Mouse (Mus musculus): ENCODE results near the gene Phf2. TPM values are rescaled to one million over a fixed set of nuclear protein-coding genes. Genes with fewer than 3 reads are reported as not detected.
A peak's percentile ranks its signal among the peaks of the same experiment; 100 is the strongest.

Gene Phf2
- polyA plus RNA-seq, 1 experiment: 3.1 TPM

- Histone ChIP-seq H3K27me3 (ENCODE audit: control insufficient read depth) (no peaks in the 10 kb centered on the region), H3K4me1 (ENCODE audit: control insufficient read depth) (peaks cover 39% of the 10 kb centered on the region), H3K4me3 (replicated peaks) (no peak overlapping the region), H3K9me3 (ENCODE audit: control insufficient read depth, low read length) (no peaks in the 10 kb centered on the region), H3K36me3 (ENCODE audit: control insufficient read depth) (peaks cover 7% of the 10 kb centered on the region)
- TF ChIP-seq TAL1 (IDR thresholded peaks at IDR 0.05; ENCODE audit: low read length) (no peak), GATA1 (IDR thresholded peaks at IDR 0.05; ENCODE audit: low read length) (no peak)
These were observed 19.2 kb downstream of the Phf2 start for GRCm38 (mm10) chr13:48851719-48852118.

DNA sequence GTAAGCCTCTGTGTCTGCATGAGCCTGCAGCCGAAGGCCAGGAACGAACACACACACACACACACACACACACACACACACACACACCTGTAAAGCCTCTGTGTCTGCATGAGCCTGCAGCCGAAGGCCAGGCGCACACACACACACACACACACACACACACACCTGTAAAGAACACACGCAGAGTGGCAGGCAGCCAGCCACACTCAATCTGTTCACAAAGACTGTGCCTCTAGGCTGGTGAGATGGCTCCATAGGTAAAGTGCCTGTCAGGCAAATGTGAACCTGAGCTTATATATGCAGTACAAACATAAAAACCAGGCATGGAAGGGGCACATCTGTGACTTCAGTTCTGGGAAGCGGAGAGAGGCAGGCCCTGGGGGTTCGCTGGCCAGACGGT lies 20.1 kb downstream of the Phf2 start:
- Histone ChIP-seq H3K9me3 (ENCODE audit: control insufficient read depth, low read length) (no peaks in the 10 kb centered on the region), H3K4me1 (ENCODE audit: control insufficient read depth) (peaks cover 45% of the 10 kb centered on the region), H3K4me3 (replicated peaks) (no peak overlapping the region), H3K27me3 (ENCODE audit: control insufficient read depth) (no peaks in the 10 kb centered on the region), H3K36me3 (ENCODE audit: control insufficient read depth) (peaks cover 2% of the 10 kb centered on the region)
- TF ChIP-seq GATA1 (IDR thresholded peaks at IDR 0.05; ENCODE audit: low read length): no peak

DNA sequence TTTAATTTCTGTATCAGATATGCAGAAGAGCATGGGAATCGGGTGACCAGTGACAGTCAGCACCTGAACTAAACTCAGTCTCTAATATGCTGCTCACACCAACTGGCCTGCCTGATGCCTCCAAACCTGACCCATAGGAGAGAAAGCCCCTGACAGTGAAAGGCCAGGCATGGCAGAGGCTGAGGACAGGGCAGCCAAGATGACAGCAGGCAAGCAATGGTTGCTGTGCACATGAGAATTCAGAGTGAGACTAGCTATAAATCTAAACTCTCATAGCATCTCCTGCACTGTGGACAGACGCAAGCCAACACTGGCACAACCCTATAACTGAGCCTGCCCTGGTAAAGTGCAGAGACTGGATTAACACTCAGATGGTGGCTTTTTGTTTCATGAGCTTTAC lies 20.6 kb downstream of the Phf2 start:
- Histone ChIP-seq H3K4me3 (replicated peaks) (no peak overlapping the region), H3K27me3 (ENCODE audit: control insufficient read depth) (no peaks in the 10 kb centered on the region), H3K9me3 (ENCODE audit: control insufficient read depth, low read length) (no peaks in the 10 kb centered on the region), H3K4me1 (ENCODE audit: control insufficient read depth) (peaks cover 47% of the 10 kb centered on the region), H3K36me3 (ENCODE audit: control insufficient read depth) (peaks cover 2% of the 10 kb centered on the region)
- TF ChIP-seq TAL1 (IDR thresholded peaks at IDR 0.05; ENCODE audit: low read length) (no peak), GATA1 (IDR thresholded peaks at IDR 0.05; ENCODE audit: low read length) (no peak)

GRCm38 (mm10) chr13:48849155-48849554 lies 21.8 kb downstream of the Phf2 start:
- no peaks in the 10 kb centered on the region for H3K27me3 ChIP-seq (ENCODE audit: control insufficient read depth)
- H3K36me3 ChIP-seq (ENCODE audit: control insufficient read depth): peaks cover 2% of the 10 kb centered on the region
- no peaks in the 10 kb centered on the region for H3K9me3 ChIP-seq (ENCODE audit: control insufficient read depth, low read length)
- H3K4me3 ChIP-seq (replicated peaks): no peak overlapping the region
- TF ChIP-seq TAL1 (IDR thresholded peaks at IDR 0.05; ENCODE audit: low read length) (no peak), GATA1 (IDR thresholded peaks at IDR 0.05; ENCODE audit: low read length) (no peak)
- H3K4me1 ChIP-seq (ENCODE audit: control insufficient read depth): peaks cover 48% of the 10 kb centered on the region

- Histone ChIP-seq H3K27me3 (ENCODE audit: control insufficient read depth) (no peaks in the 10 kb centered on the region), H3K9me3 (ENCODE audit: control insufficient read depth, low read length) (no peaks in the 10 kb centered on the region), H3K36me3 (ENCODE audit: control insufficient read depth) (peaks cover 6% of the 10 kb centered on the region; the same call in 1 of the 2 replicates), H3K4me3 (replicated peaks) (no peak overlapping the region), H3K4me1 (ENCODE audit: control insufficient read depth) (peaks cover 41% of the 10 kb centered on the region)
- TF ChIP-seq TAL1 (IDR thresholded peaks at IDR 0.05; ENCODE audit: low read length): no peak
- TF ChIP-seq GATA1 (IDR thresholded peaks at IDR 0.05; ENCODE audit: low read length): peak; percentile 47; the same call in 1 of the 2 replicates
These were observed 25.6 kb downstream of the Phf2 start for GRCm38 (mm10) chr13:48845308-48845707.

DNA sequence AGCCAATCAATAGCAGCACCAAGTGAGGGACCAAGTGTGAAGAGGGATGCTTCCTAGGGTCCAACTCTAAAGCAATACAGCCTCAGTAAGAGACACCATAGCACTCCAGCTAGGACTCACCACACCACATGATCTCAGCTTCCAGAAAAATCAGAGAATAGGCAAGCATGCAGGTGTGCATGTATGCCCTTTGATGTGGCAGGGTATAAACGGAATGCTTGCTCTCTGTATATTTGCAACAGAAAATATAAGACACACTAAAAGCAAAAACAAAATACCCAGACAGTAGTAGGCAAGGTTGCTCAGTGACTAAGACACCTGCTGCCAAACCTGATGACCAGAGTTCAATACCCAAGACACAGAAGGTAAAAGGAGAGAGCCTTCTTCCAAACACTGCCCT lies 27.4 kb downstream of the Phf2 start:
- no peak for TF ChIP-seq TAL1 (IDR thresholded peaks at IDR 0.05; ENCODE audit: low read length)
- no peak for TF ChIP-seq GATA1 (IDR thresholded peaks at IDR 0.05; ENCODE audit: low read length)
- Histone ChIP-seq H3K9me3 (ENCODE audit: control insufficient read depth, low read length) (no peaks in the 10 kb centered on the region), H3K27me3 (ENCODE audit: control insufficient read depth) (no peaks in the 10 kb centered on the region), H3K4me1 (ENCODE audit: control insufficient read depth) (peaks cover 45% of the 10 kb centered on the region), H3K4me3 (replicated peaks) (no peak overlapping the region), H3K36me3 (ENCODE audit: control insufficient read depth) (peaks cover 5% of the 10 kb centered on the region; the same call in 1 of the 2 replicates)

DNA sequence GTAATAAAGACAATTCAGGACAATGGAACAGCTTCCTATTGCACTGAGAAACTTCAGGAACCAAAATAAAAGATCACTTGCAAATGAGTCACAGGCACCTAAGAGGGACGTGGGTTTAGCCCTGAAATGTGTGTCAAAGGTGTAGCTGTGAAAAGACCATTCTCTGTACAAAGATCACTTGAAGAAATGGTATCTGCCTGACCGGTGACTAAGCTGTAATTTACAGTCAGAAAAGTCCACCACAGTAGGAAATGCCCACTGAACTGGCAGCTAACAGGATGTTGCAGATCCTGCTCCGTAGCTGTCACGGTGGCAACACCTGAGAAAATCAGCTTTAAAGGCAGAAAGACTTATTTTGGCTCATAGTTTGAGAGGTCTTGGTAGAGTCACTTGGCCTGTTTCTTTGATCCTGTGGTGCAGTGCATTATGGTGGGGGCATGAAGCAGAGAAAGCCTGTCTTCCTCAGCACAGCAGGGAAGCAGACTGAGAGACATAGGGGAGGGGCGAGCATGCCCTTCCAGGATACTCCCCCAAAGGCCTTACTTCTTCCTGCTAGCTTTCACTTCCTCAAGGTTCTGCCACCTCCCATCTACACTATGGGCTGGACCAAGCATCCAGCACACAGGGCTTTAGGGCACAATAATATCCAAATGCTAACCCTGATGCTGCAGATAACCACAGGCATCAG lies 28.9 kb downstream of the Phf2 start:
- Histone ChIP-seq H3K27me3 (ENCODE audit: control insufficient read depth) (no peaks in the 10 kb centered on the region), H3K4me1 (ENCODE audit: control insufficient read depth) (peaks cover 44% of the 10 kb centered on the region), H3K4me3 (replicated peaks) (no peak overlapping the region), H3K9me3 (ENCODE audit: control insufficient read depth, low read length) (no peaks in the 10 kb centered on the region), H3K36me3 (ENCODE audit: control insufficient read depth) (peaks cover 5% of the 10 kb centered on the region; the same call in 1 of the 2 replicates)
- no peak for TF ChIP-seq GATA1 (IDR thresholded peaks at IDR 0.05; ENCODE audit: low read length)

- TF ChIP-seq GATA1 (IDR thresholded peaks at IDR 0.05; ENCODE audit: low read length): no peak
- TF ChIP-seq TAL1 (IDR thresholded peaks at IDR 0.05; ENCODE audit: low read length): no peak
- H3K36me3 ChIP-seq (ENCODE audit: control insufficient read depth): peaks cover 22% of the 10 kb centered on the region
- peaks cover 40% of the 10 kb centered on the region for H3K4me1 ChIP-seq (ENCODE audit: control insufficient read depth)
- H3K9me3 ChIP-seq (ENCODE audit: control insufficient read depth, low read length): no peaks in the 10 kb centered on the region
- no peaks in the 10 kb centered on the region for H3K27me3 ChIP-seq (ENCODE audit: control insufficient read depth)
- H3K4me3 ChIP-seq (replicated peaks): no peak overlapping the region
These were observed 32.6 kb downstream of the Phf2 start for GRCm38 (mm10) chr13:48838284-48838683.

- no peaks in the 10 kb centered on the region for H3K27me3 ChIP-seq (ENCODE audit: control insufficient read depth)
These were observed 33.4 kb downstream of the Phf2 start for GRCm38 (mm10) chr13:48837537-48837936.

More at GRCm38 (mm10) chr13:48837537-48837936, 33.4 kb downstream of the Phf2 start:
- TF ChIP-seq GATA1 (IDR thresholded peaks at IDR 0.05; ENCODE audit: low read length): no peak
- TF ChIP-seq TAL1 (IDR thresholded peaks at IDR 0.05; ENCODE audit: low read length): no peak
- Histone ChIP-seq H3K4me3 (replicated peaks) (no peak overlapping the region), H3K4me1 (ENCODE audit: control insufficient read depth) (peaks cover 38% of the 10 kb centered on the region), H3K36me3 (ENCODE audit: control insufficient read depth) (peaks cover 29% of the 10 kb centered on the region), H3K9me3 (ENCODE audit: control insufficient read depth, low read length) (no peaks in the 10 kb centered on the region)

All from erythroblast, embryonic 14.5 days (primary cell).